Mouse (Mus musculus) erythroblast, embryonic 14.5 days (primary cell): Measurements from ENCODE around the gene Naga.

Experiments
- GATA1 ChIP-seq: IDR thresholded peaks from 2 replicates; pipeline ENCODE4 v1.6.1; 2012; ENCODE audit warnings: low read length, inconsistent platforms, mixed read lengths
- TAL1 ChIP-seq: IDR thresholded peaks from 3 replicates; pipeline ENCODE4 v1.6.1; 2012; ENCODE audit warnings: low read length, inconsistent platforms, mixed read lengths

GRCm38 (mm10) chr15:82379511-82379870 lies 40.8 kb upstream of the Naga start:
- TF ChIP-seq GATA1 (no peak), TAL1 (no peak)
